Mouse (Mus musculus) forebrain, postnatal 0 days (tissue): Measurements from ENCODE around the gene Fhl4. TPM values are rescaled to one million over a fixed set of nuclear protein-coding genes. Genes with fewer than 3 reads are reported as not detected.

Source experiments
- ATAC-seq: fragments of 200-750 bp; cut with Nextera tagmentation; 2 replicates; pipeline ENCODE4 v1.8.0; 2017; ENCODE audit warnings: mild to moderate bottlenecking, moderate library complexity
- DNase-seq: peaks from one replicate; pipeline ENCODE4 v3.0.0-alpha.2; 2015
- H3K27ac ChIP-seq: fragments of 300-500 bp; sonication (generic); 2 replicates; pipeline ENCODE4 v1.5.1; 2014; ENCODE audit warnings: low read depth, mild to moderate bottlenecking, antibody characterized with exemption, low read length, moderate library complexity, mixed read lengths
- H3K27me3 ChIP-seq: fragments of 300-500 bp; sonication (generic); 2 replicates; pipeline ENCODE4 v1.6.1; 2014; ENCODE audit warnings: mild to moderate bottlenecking, low read length, mixed read lengths; ENCODE audit not compliant: insufficient read depth
- H3K36me3 ChIP-seq: fragments of 300-500 bp; sonication (generic); 2 replicates; pipeline ENCODE4 v1.6.1; 2014; ENCODE audit warnings: mild to moderate bottlenecking, moderate library complexity; ENCODE audit not compliant: insufficient read depth
- H3K4me1 ChIP-seq: fragments of 300-500 bp; sonication (generic); 2 replicates; pipeline ENCODE4 v1.6.1; 2014; ENCODE audit warnings: antibody characterized with exemption; ENCODE audit not compliant: insufficient read depth
- H3K4me2 ChIP-seq: fragments of 300-500 bp; sonication (generic); 2 replicates; pipeline ENCODE4 v1.6.1; 2014; ENCODE audit warnings: low read depth, mild to moderate bottlenecking, moderate library complexity
- H3K4me3 ChIP-seq: fragments of 300-500 bp; sonication (generic); 2 replicates; pipeline ENCODE4 v1.5.1; 2014; ENCODE audit warnings: low read depth, low read length, mixed read lengths
- H3K9ac ChIP-seq: fragments of 300-500 bp; sonication (generic); 2 replicates; pipeline ENCODE4 v1.6.1; 2014; ENCODE audit warnings: mild to moderate bottlenecking
- H3K9me3 ChIP-seq: fragments of 300-500 bp; sonication (generic); 2 replicates; pipeline ENCODE4 v1.6.1; 2016; ENCODE audit warnings: low read length
- CTCF ChIP-seq: sonication (generic); IDR thresholded peaks from 2 replicates; pipeline ENCODE4 v1.5.1; 2016; ENCODE audit warnings: antibody characterized with exemption, control low read depth, low read depth
- WGBS: fragments of 180-500 bp; shearing (Covaris S2); extraction: QIAGEN DNeasy Blood & Tissue Kit; methylation state at CpG from one replicate; pipeline ENCODE4 v1.1.7; 2014; 5-methylcytosine and 5-hydroxymethylcytosine counted together
- polyA plus RNA-seq: library from polyadenylated mRNA; unstranded; fragments of >200 nt; fragmentation: Nextera tagmentation; extraction: Ambion mirVana; gene quantifications from 2 replicates; pipeline ENCODE4 v1.2.1, GENCODE M21; 2015
- total RNA-seq: library from RNA; depleted of rRNA; stranded (reverse); fragments of >200 nt; gene quantifications from 2 replicates; pipeline ENCODE4 v1.2.3, GENCODE M21; 2014; rRNA removed

The Fhl4 gene
- total and polyA plus RNA-seq, 2 experiments from 2014 or later: 2.3 to 3.0 TPM

- Histone ChIP-seq H3K4me3 (no peak overlapping the region), H3K36me3 (no peaks in the 10 kb centered on the region), H3K27me3 (no peaks in the 10 kb centered on the region), H3K4me1 (no peaks in the 10 kb centered on the region), H3K4me2 (no peak overlapping the region), H3K9me3 (no peaks in the 10 kb centered on the region), H3K27ac (no peak overlapping the region), H3K9ac (no peak overlapping the region)
- ATAC-seq (no peak), DNase-seq (no peak)
- no peak for TF ChIP-seq CTCF
- WGBS: 85% methylated on average over 2 of the region's 2 CpGs
Observed at GRCm38 (mm10) chr10:85054876-85055275, 47.4 kb downstream of the Fhl4 start.

GRCm38 (mm10) chr10:85052451-85052850 is 49.8 kb downstream of the Fhl4 start:
- Histone ChIP-seq H3K4me2 (no peak overlapping the region), H3K27ac (no peak overlapping the region), H3K4me3 (no peak overlapping the region), H3K9me3 (no peaks in the 10 kb centered on the region), H3K4me1 (no peaks in the 10 kb centered on the region), H3K27me3 (no peaks in the 10 kb centered on the region), H3K36me3 (no peaks in the 10 kb centered on the region), H3K9ac (no peak overlapping the region)
- 34% methylated on average over 4 of the region's 4 CpGs for whole genome bisulfite sequencing
- DNase-seq (no peak), ATAC-seq (no peak)
- TF ChIP-seq CTCF: no peak

GRCm38 (mm10) chr10:85050668-85051208 is 51.6 kb downstream of the Fhl4 start:
- 64% methylated on average over 4 of the region's 4 CpGs for WGBS
- no peaks in the 10 kb centered on the region for H3K36me3 ChIP-seq
- ATAC-seq (no peak), DNase-seq (no peak)
- no peak for TF ChIP-seq CTCF
- H3K27ac ChIP-seq: no peak overlapping the region
- H3K4me1 ChIP-seq: no peaks in the 10 kb centered on the region
- no peak overlapping the region for H3K4me2 ChIP-seq
- no peaks in the 10 kb centered on the region for H3K27me3 ChIP-seq
- H3K9me3 ChIP-seq: no peaks in the 10 kb centered on the region
- no peak overlapping the region for H3K4me3 ChIP-seq
- no peak overlapping the region for H3K9ac ChIP-seq

DNA sequence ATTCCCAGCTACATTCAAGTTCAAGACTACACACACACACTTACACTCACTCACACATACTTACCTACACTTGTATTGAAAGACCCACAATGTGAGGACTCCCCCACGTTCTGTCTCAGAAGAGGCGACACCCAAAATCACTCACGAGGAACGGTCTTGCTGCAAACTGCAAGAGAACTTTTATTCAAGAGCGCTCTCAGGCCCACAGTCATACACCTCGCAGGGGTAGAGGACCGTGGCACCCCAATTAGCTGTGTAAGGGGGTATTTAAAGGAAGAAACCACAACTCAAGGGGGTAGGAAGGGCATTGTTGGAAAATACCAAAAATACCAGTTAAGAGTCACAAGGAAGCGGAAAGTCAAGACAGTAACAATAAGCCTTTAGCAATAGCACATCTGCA is 54.3 kb downstream of the Fhl4 start:
- ATAC-seq (no peak), DNase-seq (no peak)
- Histone ChIP-seq H3K27ac (no peak overlapping the region), H3K9ac (no peak overlapping the region), H3K4me2 (no peak overlapping the region), H3K27me3 (peaks cover 13% of the 10 kb centered on the region; the same call in 1 of the 2 replicates), H3K9me3 (no peaks in the 10 kb centered on the region), H3K36me3 (no peaks in the 10 kb centered on the region), H3K4me1 (no peaks in the 10 kb centered on the region), H3K4me3 (no peak overlapping the region)
- 93% methylated on average over 8 of the region's 8 CpGs for WGBS
- TF ChIP-seq CTCF: no peak

- H3K9me3 ChIP-seq: no peaks in the 10 kb centered on the region
- H3K36me3 ChIP-seq: no peaks in the 10 kb centered on the region
- WGBS: 14% methylated on average over 5 of the region's 5 CpGs
- peak; percentile 80 for TF ChIP-seq CTCF
- no peak for ATAC-seq
- peaks cover 13% of the 10 kb centered on the region; the same call in 1 of the 2 replicates for H3K27me3 ChIP-seq
- DNase-seq: peak; percentile 78
- no peak overlapping the region for H3K27ac ChIP-seq
- no peak overlapping the region for H3K4me2 ChIP-seq
- H3K4me3 ChIP-seq: no peak overlapping the region
- H3K9ac ChIP-seq: no peak overlapping the region
- no peaks in the 10 kb centered on the region for H3K4me1 ChIP-seq
Observed at GRCm38 (mm10) chr10:85046585-85046984, 55.7 kb downstream of the Fhl4 start.

Other genes starting within 250 kb of the Fhl4 start
- gene Ric8b, start 184.9 kb downstream of the Fhl4 start, total RNA-seq: 48.2 and 63.8 TPM in 2 replicates
- 20.2 and 31.5 TPM in 2 replicates for gene Ric8b, start 184.9 kb downstream of the Fhl4 start, polyA plus RNA-seq
- 29.9 and 31.5 TPM in 2 replicates for gene Tmem263, start 132 bp upstream of the Fhl4 start, total RNA-seq
- gene Tmem263, start 132 bp upstream of the Fhl4 start, polyA plus RNA-seq: 35.9 and 48.4 TPM in 2 replicates
- 23.6 and 29.0 TPM in 2 replicates for gene Mterf2, start 25.5 kb upstream of the Fhl4 start, total RNA-seq
- 18.7 and 20.3 TPM in 2 replicates for gene Mterf2, start 25.5 kb upstream of the Fhl4 start, polyA plus RNA-seq
- 22.7 and 24.3 TPM in 2 replicates for gene Cry1, start 82.6 kb upstream of the Fhl4 start, total RNA-seq
- 23.3 and 29.7 TPM in 2 replicates for gene Cry1, start 82.6 kb upstream of the Fhl4 start, polyA plus RNA-seq